Mouse (Mus musculus) macrophage (primary cell): ENCODE results near the gene Rps19bp1. TPM values are rescaled to one million over a fixed set of nuclear protein-coding genes. Genes with fewer than 3 reads are reported as not detected.
A peak's percentile ranks its signal among the peaks of the same experiment; 100 is the strongest.

ENCODE experiments used
- H3K27ac ChIP-seq: fragments of 350-480 bp; formaldehyde crosslinking; 2 replicates; pipeline ENCODE4 v1.9.0; 2021
- H3K36me3 ChIP-seq: fragments of 350-480 bp; formaldehyde crosslinking; 2 replicates; pipeline ENCODE4 v1.9.0; 2021; ENCODE audit errors: inconsistent target
- H3K4me3 ChIP-seq: fragments of 350-480 bp; formaldehyde crosslinking; 2 replicates; pipeline ENCODE4 v1.9.0; 2021; ENCODE audit errors: inconsistent target
- H3K79me2 ChIP-seq: fragments of 350-480 bp; formaldehyde crosslinking; 2 replicates; pipeline ENCODE4 v1.9.0; 2021; ENCODE audit errors: inconsistent target
- WGBS: methylation state at CpG from one replicate; pipeline ENCODE4 v1.1.7; 2026; ENCODE audit warnings: inconsistent platforms; ENCODE audit not compliant: missing documents; 5-methylcytosine and 5-hydroxymethylcytosine counted together
- polyA plus RNA-seq: library from polyadenylated mRNA; stranded (reverse); fragments of 250-400 nt; gene quantifications from 3 replicates; pipeline ENCODE4 v1.2.4, GENCODE M21; 2018; ENCODE audit warnings: inconsistent platforms

Rps19bp1 gene
- polyA plus RNA-seq, 1 experiment from 2014 or later: 26.4 TPM

DNA sequence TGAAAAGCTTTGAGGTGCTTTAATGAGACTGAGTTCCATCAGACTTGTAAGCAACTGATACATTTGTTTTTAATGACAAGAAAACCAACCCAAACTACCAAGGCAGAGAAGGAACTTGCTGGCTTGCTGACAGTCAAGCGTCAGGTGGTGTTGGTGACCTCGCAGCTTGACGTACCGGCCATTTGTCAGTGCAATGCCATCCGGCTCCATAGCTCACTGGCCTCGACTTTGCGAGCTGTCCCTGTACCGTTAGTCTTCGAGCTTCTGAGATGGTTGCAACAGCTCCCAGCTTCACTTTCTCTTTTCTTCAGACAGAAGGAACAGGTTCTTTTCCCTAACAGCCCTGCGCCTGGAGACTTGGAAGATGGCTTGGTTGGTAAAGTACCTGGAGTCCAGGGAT, 46.6 kb downstream of the Rps19bp1 start:
- H3K27ac ChIP-seq: peak overlapping the region; percentile 100
- WGBS: 81% methylated on average over 10 of the region's 10 CpGs
- H3K4me3 ChIP-seq: no peak overlapping the region
- H3K36me3 ChIP-seq: no peaks in the 10 kb centered on the region
- H3K79me2 ChIP-seq: peaks cover 11% of the 10 kb centered on the region; the same call in 1 of the 2 replicates

GRCm38 (mm10) chr15:80216480-80216820, 47.7 kb downstream of the Rps19bp1 start:
- H3K36me3 ChIP-seq: no peaks in the 10 kb centered on the region
- no peak overlapping the region for H3K27ac ChIP-seq
- no peak overlapping the region for H3K4me3 ChIP-seq
- WGBS: 32% methylated on average over 9 of the region's 9 CpGs
- peaks cover 11% of the 10 kb centered on the region; the same call in 1 of the 2 replicates for H3K79me2 ChIP-seq

- no peaks in the 10 kb centered on the region for H3K36me3 ChIP-seq
These were observed 48.2 kb downstream of the Rps19bp1 start for GRCm38 (mm10) chr15:80215716-80216479.

DNA sequence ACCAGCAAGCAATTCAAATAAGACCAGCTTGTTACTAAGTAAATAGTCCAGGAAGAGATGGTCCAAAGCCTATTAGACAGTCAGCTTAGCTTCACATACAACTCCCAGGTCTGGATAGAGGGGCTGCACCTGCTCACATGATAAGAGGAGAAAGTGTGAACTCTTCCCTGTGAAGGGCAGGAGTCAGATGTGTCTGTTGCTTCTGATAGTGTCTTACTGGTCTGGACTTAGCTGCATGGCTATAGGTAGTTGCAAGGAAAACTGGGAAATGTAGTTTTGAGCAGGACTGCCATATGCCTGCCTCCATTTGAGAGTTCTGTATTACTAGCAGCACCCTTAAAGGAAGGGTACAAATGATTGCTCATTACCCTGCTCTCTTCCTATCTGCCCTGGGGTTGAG, 50.4 kb downstream of the Rps19bp1 start:
- H3K4me3 ChIP-seq: no peak overlapping the region
- H3K79me2 ChIP-seq: peaks cover 9% of the 10 kb centered on the region; the same call in 1 of the 2 replicates
- H3K36me3 ChIP-seq: no peaks in the 10 kb centered on the region
- H3K27ac ChIP-seq: no peak overlapping the region

More at GRCm38 (mm10) chr15:80215716-80216479, 48.2 kb downstream of the Rps19bp1 start:
- 13% methylated on average over 4 of the region's 10 CpGs for WGBS
- Histone ChIP-seq H3K27ac (no peak overlapping the region), H3K79me2 (peaks cover 11% of the 10 kb centered on the region; the same call in 1 of the 2 replicates), H3K4me3 (no peak overlapping the region)

Other genes starting within 250 kb of the Rps19bp1 start
- gene Pdgfb, start 249.3 kb downstream of the Rps19bp1 start, polyA plus RNA-seq: 10.0 to 24.1 TPM (median 11.9 TPM) in 3 replicates
- 139 to 428 TPM (median 314 TPM) in 3 replicates for gene Syngr1, start 173.0 kb downstream of the Rps19bp1 start, polyA plus RNA-seq
- 633 to 940 TPM (median 770 TPM) in 3 replicates for gene Rpl3, start 172.4 kb downstream of the Rps19bp1 start, polyA plus RNA-seq
- gene Tab1, start 131.2 kb downstream of the Rps19bp1 start, polyA plus RNA-seq: 10.5 to 14.4 TPM (median 12.8 TPM) in 3 replicates
- 0.03 TPM in 1 of 3 replicates, not detected in the others for gene Mgat3, start 90.6 kb downstream of the Rps19bp1 start, polyA plus RNA-seq
- 11.6 to 15.1 TPM (median 13.3 TPM) in 3 replicates for gene Mief1, start 30.3 kb downstream of the Rps19bp1 start, polyA plus RNA-seq
- gene AC140267.1, start 28.5 kb downstream of the Rps19bp1 start, polyA plus RNA-seq: not detected in 3 replicates
- 80.3 to 97.1 TPM (median 95.4 TPM) in 3 replicates for gene Atf4, start 9.1 kb downstream of the Rps19bp1 start, polyA plus RNA-seq
- not detected in 3 replicates for gene Cacna1i, start 22.9 kb upstream of the Rps19bp1 start, polyA plus RNA-seq